Mouse (Mus musculus) forebrain, embryonic 12.5 days (tissue): Measurements from ENCODE around the gene 4930442H23Rik. TPM values are rescaled to one million over a fixed set of nuclear protein-coding genes. Genes with fewer than 3 reads are reported as not detected.
A peak's percentile ranks its signal among the peaks of the same experiment; 100 is the strongest.
"Not testable (repeated sequence)": the region's sequence is repeated elsewhere in the genome, so short reads cannot be mapped to it uniquely, and the experiment has no call there.

Experiments used
- ATAC-seq: fragments of 200-750 bp; cut with Nextera tagmentation; 2 replicates; pipeline ENCODE4 v1.8.0; 2017; ENCODE audit warnings: moderate TSS enrichment; ENCODE audit not compliant: low FRiP score
- H3K27ac ChIP-seq: fragments of 300-500 bp; sonication (generic); 2 replicates; pipeline ENCODE4 v1.5.1; 2016; ENCODE audit warnings: mild to moderate bottlenecking
- H3K27me3 ChIP-seq: fragments of 300-500 bp; sonication (generic); 2 replicates; pipeline ENCODE4 v1.6.1; 2016; ENCODE audit warnings: mild to moderate bottlenecking
- H3K36me3 ChIP-seq: fragments of 300-500 bp; sonication (generic); replicated peaks from 2 replicates; pipeline ENCODE4 v1.6.1; 2016; ENCODE audit warnings: mild to moderate bottlenecking
- H3K4me1 ChIP-seq: fragments of 300-500 bp; sonication (generic); 2 replicates; pipeline ENCODE4 v1.6.1; 2016
- H3K4me2 ChIP-seq: fragments of 300-500 bp; sonication (generic); 2 replicates; pipeline ENCODE4 v1.6.1; 2016; ENCODE audit warnings: mild to moderate bottlenecking, moderate library complexity
- H3K4me3 ChIP-seq: fragments of 300-500 bp; sonication (generic); replicated peaks from 2 replicates; pipeline ENCODE4 v1.5.1; 2016; ENCODE audit warnings: mild to moderate bottlenecking
- H3K9ac ChIP-seq: fragments of 300-500 bp; sonication (generic); 2 replicates; pipeline ENCODE4 v1.6.1; 2016; ENCODE audit warnings: mild to moderate bottlenecking
- H3K9me3 ChIP-seq: fragments of 300-500 bp; sonication (generic); 2 replicates; pipeline ENCODE4 v1.6.1; 2016
- WGBS: fragments of 180-500 bp; shearing (Covaris S2); methylation state at CpG from one replicate; pipeline ENCODE4 v1.1.7; 2016; 5-methylcytosine and 5-hydroxymethylcytosine counted together
- polyA plus RNA-seq: library from polyadenylated mRNA; unstranded; fragments of >200 nt; fragmentation: Nextera tagmentation; extraction: Ambion mirVana; gene quantifications from 2 replicates; pipeline ENCODE4 v1.2.1, GENCODE M21; 2016

Gene 4930442H23Rik
- polyA plus RNA-seq, 1 experiment from 2014 or later = not detected

DNA sequence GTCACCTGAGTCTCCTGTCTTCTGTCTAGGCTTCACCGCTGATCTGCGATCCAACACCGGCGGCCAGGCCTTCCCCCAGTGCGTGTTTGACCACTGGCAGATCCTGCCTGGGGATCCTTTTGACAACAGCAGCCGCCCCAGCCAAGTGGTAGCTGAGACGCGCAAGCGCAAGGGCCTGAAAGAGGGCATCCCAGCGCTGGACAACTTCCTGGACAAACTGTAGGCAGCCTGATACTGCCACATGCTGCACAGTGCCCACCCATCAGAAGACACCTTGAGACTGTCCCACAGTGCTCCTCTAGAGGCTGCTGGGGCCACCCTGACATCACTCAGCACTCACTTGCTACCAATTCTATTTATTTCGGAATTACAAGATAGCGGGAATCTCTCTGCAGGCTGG, 1.8 kb downstream of the 4930442H23Rik start:
- H3K9me3 ChIP-seq, H3K9ac ChIP-seq, ATAC-seq, H3K27me3 ChIP-seq: not testable (repeated sequence)
- 82% methylated on average over 12 of the region's 12 CpGs for WGBS
- Histone ChIP-seq H3K4me1 (peaks cover 43% of the 10 kb centered on the region), H3K27ac (peak overlapping the region; percentile 69; the same call in 1 of the 2 replicates), H3K4me3 (peak overlapping the region; percentile 2; the same call in 1 of the 2 replicates), H3K4me2 (0 out of 2 replicates have a peak overlapping the region, but pooled peaks have one; percentile 4), H3K36me3 (peaks cover 74% of the 10 kb centered on the region)

DNA sequence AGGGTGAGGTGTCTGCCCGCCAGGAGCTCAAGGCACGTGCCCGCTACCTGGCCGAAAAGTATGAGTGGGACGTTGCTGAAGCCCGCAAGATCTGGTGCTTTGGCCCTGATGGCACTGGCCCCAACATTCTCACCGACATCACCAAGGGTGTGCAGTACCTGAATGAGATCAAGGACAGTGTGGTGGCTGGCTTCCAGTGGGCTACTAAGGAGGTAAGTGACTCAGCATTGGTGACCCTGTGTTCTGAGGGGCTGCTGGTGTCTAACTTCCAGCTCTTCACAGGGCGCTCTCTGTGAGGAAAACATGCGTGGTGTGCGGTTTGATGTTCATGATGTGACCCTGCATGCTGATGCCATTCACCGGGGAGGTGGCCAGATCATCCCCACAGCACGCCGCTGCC, 2.7 kb downstream of the 4930442H23Rik start:
- no peak for ATAC-seq
- Histone ChIP-seq H3K4me1 (peaks cover 44% of the 10 kb centered on the region), H3K36me3 (peaks cover 69% of the 10 kb centered on the region), H3K27ac (0 out of 2 replicates have a peak overlapping the region, but pooled peaks have one; percentile 21), H3K27me3 (no peaks in the 10 kb centered on the region), H3K4me2 (no peak overlapping the region), H3K4me3 (no peak overlapping the region), H3K9me3 (no peaks in the 10 kb centered on the region), H3K9ac (no peak overlapping the region)
- WGBS = 93% methylated on average over 13 of the region's 13 CpGs

DNA sequence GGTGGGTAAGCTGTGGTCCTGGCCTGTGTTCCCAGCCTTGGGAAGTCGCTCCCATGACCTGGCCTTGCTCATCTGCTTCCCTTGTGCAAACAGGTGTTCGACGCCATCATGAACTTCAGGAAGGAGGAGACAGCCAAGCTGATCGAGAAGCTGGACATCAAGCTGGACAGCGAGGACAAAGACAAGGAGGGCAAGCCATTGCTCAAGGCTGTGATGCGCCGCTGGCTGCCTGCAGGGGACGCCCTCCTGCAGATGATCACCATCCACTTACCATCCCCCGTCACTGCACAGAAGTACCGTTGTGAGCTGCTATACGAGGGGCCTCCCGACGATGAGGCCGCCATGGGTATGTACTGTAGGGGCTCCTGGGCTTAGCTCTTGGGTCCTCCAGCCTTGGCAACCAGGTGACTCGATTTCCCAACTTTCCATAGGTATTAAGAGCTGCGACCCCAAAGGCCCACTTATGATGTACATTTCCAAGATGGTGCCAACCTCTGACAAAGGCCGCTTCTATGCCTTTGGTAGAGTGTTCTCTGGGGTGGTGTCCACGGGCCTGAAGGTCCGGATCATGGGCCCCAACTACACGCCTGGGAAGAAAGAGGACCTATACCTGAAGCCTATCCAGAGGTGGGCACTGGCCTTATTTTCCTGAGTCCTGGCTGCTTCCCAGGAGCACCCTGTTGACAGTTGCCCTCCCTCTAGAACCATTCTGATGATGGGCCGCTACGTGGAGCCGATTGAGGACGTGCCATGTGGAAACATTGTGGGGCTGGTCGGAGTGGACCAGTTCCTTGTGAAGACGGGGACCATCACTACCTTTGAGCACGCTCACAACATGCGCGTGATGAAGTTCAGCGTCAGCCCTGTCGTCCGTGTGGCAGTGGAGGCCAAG, 4.0 kb downstream of the 4930442H23Rik start:
- Histone ChIP-seq H3K9ac (no peak overlapping the region), H3K4me2 (no peak overlapping the region), H3K36me3 (peaks cover 59% of the 10 kb centered on the region), H3K27me3 (no peaks in the 10 kb centered on the region), H3K9me3 (no peaks in the 10 kb centered on the region), H3K27ac (no peak overlapping the region), H3K4me3 (no peak overlapping the region), H3K4me1 (peaks cover 56% of the 10 kb centered on the region)
- no peak for ATAC-seq
- WGBS = 91% methylated on average over 32 of the region's 32 CpGs

DNA sequence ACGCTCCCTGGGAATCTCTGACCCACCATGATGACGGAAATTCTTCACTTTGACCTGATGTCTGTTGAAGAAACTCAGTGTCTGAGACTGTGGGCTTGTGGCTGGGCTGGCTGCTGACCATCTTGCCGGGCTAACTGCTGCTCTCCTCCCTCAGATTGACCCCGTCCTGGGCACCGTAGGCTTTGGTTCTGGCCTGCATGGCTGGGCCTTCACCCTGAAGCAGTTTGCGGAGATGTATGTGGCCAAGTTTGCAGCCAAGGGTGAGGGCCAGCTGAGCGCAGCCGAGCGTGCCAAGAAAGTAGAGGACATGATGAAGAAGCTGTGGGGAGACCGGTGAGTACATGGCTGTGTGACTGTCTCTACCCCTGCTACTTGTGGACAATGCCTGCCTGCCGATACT, 4.7 kb downstream of the 4930442H23Rik start:
- no peak overlapping the region for H3K27ac ChIP-seq
- no peaks in the 10 kb centered on the region for H3K9me3 ChIP-seq
- no peaks in the 10 kb centered on the region for H3K27me3 ChIP-seq
- H3K9ac ChIP-seq = peak overlapping the region; percentile 99; the same call in 1 of the 2 replicates
- no peak overlapping the region for H3K4me3 ChIP-seq
- WGBS = 91% methylated on average over 11 of the region's 11 CpGs
- no peak for ATAC-seq
- peaks cover 53% of the 10 kb centered on the region for H3K36me3 ChIP-seq
- peaks cover 59% of the 10 kb centered on the region for H3K4me1 ChIP-seq
- H3K4me2 ChIP-seq = peak overlapping the region; percentile 97; the same call in 1 of the 2 replicates

DNA sequence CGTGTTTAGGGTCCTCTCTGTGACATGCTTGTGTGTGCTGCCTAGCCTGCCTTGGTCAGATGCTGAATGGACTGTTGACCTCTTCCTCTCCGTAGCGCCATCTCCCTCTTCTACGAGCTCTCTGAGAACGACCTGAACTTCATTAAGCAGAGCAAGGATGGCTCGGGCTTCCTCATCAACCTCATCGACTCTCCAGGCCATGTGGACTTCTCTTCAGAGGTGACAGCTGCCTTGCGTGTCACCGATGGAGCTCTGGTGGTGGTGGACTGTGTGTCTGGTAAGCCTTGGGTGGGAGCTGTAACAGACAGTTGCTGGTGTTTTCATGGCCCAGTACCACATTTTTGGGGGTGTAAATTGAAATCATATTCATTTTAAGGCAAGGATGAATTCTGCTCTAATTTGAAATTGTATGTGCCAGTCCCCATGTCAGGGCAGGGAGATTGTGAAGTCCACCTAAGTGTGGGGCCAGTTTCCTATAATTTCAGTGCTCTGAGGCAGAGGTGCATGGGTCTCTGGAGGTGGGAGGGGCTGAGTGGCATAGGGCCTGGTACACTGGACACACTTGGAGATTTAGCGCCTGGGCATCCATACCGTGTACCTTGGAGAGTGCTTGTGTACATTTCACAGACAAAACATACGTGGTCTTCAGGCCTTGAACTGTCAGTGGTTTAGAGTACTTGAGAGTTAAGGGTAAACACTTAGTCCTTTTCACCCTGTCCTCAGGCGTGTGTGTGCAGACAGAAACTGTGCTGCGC, 5.5 kb downstream of the 4930442H23Rik start:
- no peak for ATAC-seq
- Histone ChIP-seq H3K4me1 (peaks cover 60% of the 10 kb centered on the region), H3K4me3 (peak overlapping the region; percentile 100), H3K4me2 (peak overlapping the region; percentile 97), H3K27ac (peak overlapping the region; percentile 95; the same call in 1 of the 2 replicates), H3K36me3 (peaks cover 53% of the 10 kb centered on the region), H3K27me3 (no peaks in the 10 kb centered on the region), H3K9me3 (no peaks in the 10 kb centered on the region), H3K9ac (peak overlapping the region; percentile 99)
- WGBS = 72% methylated on average over 14 of the region's 14 CpGs

DNA sequence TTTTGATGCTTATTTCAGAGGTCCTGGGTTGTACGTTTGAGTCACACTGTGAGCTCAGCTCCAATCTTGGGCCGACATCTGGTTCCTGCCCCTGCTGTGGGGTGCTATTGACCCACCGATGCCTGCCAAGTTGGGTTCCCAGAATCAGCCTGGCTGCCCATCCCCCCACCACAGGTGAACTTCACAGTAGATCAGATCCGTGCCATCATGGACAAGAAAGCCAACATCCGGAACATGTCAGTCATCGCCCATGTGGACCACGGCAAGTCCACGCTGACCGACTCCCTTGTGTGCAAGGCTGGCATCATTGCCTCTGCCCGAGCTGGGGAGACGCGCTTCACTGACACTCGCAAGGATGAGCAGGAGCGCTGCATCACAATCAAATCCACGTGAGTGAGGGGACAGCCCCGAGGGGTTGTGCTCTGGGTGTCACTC, 6.1 kb downstream of the 4930442H23Rik start:
- no peak for ATAC-seq
- Histone ChIP-seq H3K27ac (peak overlapping the region; percentile 95), H3K9me3 (no peaks in the 10 kb centered on the region), H3K27me3 (no peaks in the 10 kb centered on the region), H3K9ac (peak overlapping the region; percentile 99), H3K4me1 (peaks cover 62% of the 10 kb centered on the region), H3K36me3 (peaks cover 53% of the 10 kb centered on the region), H3K4me3 (peak overlapping the region; percentile 100), H3K4me2 (peak overlapping the region; percentile 97)
- 18% methylated on average over 16 of the region's 16 CpGs for whole genome bisulfite sequencing

DNA sequence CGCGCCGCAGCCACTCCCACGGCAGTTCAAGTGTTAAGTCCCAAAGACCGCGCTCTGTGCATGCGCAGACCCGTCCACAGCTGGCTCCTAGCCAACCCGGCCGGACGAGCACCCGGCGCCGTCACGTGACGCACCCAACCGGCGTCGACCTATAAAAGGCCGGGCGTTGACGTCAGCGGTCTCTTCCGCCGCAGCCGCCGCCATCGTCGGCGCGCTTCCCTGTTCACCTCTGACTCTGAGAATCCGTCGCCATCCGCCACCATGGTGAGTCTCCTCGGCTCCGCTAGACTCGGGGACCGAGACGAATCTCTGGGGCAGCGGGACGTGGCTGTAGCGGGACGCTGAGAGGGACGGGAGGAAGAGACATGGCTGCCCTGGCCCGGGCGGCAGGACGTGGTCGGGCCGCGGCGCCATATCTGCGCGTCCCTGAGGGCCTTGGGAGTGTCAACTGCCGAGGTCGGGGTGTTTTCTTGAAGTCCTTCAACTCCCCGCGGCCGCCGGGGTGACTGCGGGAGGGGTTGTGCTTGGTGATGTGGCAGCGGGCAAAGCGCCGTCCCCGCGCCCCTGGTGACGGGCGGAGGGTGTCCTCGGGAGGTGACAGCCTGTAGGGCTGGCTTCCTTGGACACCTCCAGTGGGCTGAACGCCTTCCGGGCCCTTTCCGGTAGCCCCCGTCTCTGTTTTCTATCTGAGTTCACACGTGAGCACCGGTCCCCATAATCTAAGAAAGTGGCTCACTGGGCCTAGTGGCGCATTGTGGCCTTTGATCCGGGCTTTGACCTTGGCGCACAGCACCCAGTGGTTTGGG, 7.0 kb downstream of the 4930442H23Rik start, which contains the start of gene Eef2:
Eef2 (plus strand) TSS at position 166 of the 806 bp plus-strand sequence.
- Histone ChIP-seq H3K4me3 (peak within 1 kb of the TSS; percentile 100), H3K4me2 (peak within 1 kb of the TSS; percentile 97), H3K9me3 (no peaks in the 10 kb centered on the region), H3K9ac (peak within 1 kb of the TSS; percentile 99), H3K4me1 (peaks cover 54% of the 10 kb centered on the region), H3K36me3 (peaks cover 44% of the 10 kb centered on the region), H3K27me3 (no peaks in the 10 kb centered on the region), H3K27ac (peak within 1 kb of the TSS; percentile 95)
- ATAC-seq = peak; percentile 84
- under 1% methylated on average over 77 of the region's 77 CpGs for WGBS

DNA sequence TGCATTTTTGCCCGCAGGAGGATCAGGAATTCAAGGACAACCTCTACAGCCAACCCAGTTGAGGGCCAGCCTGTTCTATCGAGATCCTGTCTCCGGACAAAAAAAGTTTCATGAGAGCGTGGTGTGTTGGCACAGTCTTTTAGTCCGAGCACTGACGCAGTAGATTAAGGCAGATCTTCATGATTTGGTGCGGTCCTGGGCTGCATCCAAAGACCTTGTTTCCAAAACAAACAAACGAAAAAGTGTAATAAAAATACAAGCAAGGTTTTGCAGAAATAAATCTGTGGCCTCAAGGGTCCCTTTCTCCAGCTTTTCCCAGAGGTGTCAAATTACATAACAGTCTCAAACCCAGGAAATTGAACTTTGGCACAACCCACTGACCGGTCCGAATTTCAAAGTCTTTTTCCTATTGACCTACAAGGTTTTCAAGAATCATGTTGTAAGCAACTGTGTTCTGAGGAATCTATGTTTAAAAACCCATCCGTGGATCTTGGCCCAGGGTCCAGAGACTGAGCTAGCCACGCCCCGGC, 7.6 kb downstream of the 4930442H23Rik start:
- H3K27ac ChIP-seq = peak overlapping the region; percentile 95
- 11% methylated on average over 13 of the region's 13 CpGs for WGBS
- H3K9ac ChIP-seq = peak overlapping the region; percentile 29; the same call in 1 of the 2 replicates
- peaks cover 53% of the 10 kb centered on the region for H3K4me1 ChIP-seq
- no peaks in the 10 kb centered on the region for H3K27me3 ChIP-seq
- H3K4me3 ChIP-seq = peak overlapping the region; percentile 100
- peak; percentile 12 for ATAC-seq
- no peaks in the 10 kb centered on the region for H3K9me3 ChIP-seq
- peaks cover 37% of the 10 kb centered on the region for H3K36me3 ChIP-seq
- H3K4me2 ChIP-seq = peak overlapping the region; percentile 97

DNA sequence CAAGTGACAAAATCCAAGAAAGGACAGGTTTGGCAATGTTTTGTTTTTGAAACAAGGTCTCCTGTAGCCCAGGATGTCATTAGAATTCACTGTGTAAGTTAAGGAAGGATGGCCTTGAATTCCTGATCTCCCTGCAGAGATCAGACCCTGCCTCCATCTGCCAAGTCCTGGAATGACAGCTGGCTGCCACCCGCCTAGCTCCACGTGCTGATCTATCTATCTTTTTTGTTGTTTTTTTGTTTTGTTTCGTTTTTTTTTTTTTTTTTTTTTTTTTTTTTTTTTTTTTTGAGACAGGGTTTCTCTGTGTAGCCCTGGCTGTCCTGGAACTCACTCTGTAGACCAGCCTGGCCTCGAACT, 8.3 kb downstream of the 4930442H23Rik start:
- peak overlapping the region; percentile 72 for H3K4me2 ChIP-seq
- WGBS = 11% methylated on average over 4 of the region's 4 CpGs
- H3K36me3 ChIP-seq = peaks cover 31% of the 10 kb centered on the region
- ATAC-seq, H3K27me3 ChIP-seq, H3K9ac ChIP-seq, H3K9me3 ChIP-seq: not testable (repeated sequence)
- peak overlapping the region; percentile 38; the same call in 1 of the 2 replicates for H3K4me3 ChIP-seq
- H3K4me1 ChIP-seq = peaks cover 53% of the 10 kb centered on the region
- H3K27ac ChIP-seq = peak overlapping the region; percentile 95

DNA sequence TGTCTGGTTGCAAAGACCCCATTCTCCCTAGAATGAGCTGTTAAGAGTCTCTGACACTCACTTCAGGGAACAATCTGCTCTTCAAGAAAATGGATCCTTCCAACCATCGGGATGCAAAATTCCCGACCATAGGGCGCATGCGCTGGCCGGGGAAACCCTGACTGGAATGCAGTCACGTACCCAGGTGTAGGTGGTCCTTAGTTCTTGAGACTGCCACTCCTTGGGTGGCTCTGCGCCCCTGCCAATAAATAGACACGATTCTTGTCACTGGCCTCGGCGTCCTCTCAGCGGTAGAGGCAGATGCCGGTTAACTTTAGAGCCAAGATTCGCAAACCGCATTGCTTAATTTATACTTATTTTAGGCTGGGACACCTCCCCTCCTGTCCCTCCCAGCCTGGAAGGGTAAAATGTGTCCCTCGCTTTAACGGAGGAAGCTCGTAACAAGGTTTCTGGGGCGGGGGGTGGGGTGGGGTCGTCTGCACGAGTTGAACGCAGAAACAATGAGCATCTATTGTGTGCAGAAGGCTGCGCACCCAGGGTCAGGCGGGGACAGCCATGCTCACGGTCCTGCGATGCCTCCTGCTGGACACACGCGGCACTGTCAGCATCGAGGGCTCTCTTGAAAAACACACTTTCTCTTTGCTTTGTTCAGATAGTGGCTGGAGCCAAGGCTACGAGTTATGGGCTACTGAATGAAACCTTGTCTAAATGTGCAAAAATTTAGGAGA, 8.9 kb downstream of the 4930442H23Rik start:
- Histone ChIP-seq H3K36me3 (peaks cover 25% of the 10 kb centered on the region), H3K9me3 (no peaks in the 10 kb centered on the region), H3K4me1 (peaks cover 53% of the 10 kb centered on the region), H3K4me3 (peak overlapping the region; percentile 38), H3K27ac (peak overlapping the region; percentile 95), H3K9ac (peak overlapping the region; percentile 57), H3K4me2 (peak overlapping the region; percentile 72), H3K27me3 (no peaks in the 10 kb centered on the region)
- WGBS = 1% methylated on average over 29 of the region's 29 CpGs
- ATAC-seq = peak; percentile 51

DNA sequence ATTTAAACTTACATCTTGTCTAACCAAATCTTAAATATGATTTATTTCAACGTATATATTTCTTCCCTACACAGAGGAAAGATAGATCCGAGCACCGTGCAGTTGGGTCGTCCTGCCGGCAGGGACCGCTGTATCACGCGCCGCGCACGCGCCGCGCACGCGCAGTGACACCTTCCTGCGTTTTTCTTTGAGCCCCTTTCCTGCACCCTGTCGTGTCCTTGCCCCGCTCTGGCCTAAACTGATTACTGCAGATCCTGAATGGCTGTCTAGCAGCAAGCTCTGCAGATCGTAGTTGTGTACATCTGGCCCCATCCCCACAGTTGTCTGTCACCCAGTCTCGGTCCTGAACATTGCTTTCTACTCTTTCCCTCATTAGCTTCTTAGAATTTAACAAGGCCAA, 10.5 kb downstream of the 4930442H23Rik start:
- H3K27me3 ChIP-seq = no peaks in the 10 kb centered on the region
- peak overlapping the region; percentile 0; the same call in 1 of the 2 replicates for H3K4me3 ChIP-seq
- no peaks in the 10 kb centered on the region for H3K9me3 ChIP-seq
- ATAC-seq = 0 out of 2 replicates have a peak, but pooled peaks have one; percentile 6
- peaks cover 9% of the 10 kb centered on the region for H3K36me3 ChIP-seq
- peaks cover 49% of the 10 kb centered on the region for H3K4me1 ChIP-seq
- H3K9ac ChIP-seq = peak overlapping the region; percentile 47
- peak overlapping the region; percentile 37 for H3K4me2 ChIP-seq
- WGBS = 4% methylated on average over 21 of the region's 21 CpGs
- peak overlapping the region; percentile 95 for H3K27ac ChIP-seq
